Mouse (Mus musculus): ENCODE measurements around the gene 2900092C05Rik. TPM values are rescaled to one million over a fixed set of nuclear protein-coding genes. Genes with fewer than 3 reads are reported as not detected.

Gene 2900092C05Rik
- not detected in 2 replicates for polyA plus RNA-seq (2012; rRNA removed)

DNA sequence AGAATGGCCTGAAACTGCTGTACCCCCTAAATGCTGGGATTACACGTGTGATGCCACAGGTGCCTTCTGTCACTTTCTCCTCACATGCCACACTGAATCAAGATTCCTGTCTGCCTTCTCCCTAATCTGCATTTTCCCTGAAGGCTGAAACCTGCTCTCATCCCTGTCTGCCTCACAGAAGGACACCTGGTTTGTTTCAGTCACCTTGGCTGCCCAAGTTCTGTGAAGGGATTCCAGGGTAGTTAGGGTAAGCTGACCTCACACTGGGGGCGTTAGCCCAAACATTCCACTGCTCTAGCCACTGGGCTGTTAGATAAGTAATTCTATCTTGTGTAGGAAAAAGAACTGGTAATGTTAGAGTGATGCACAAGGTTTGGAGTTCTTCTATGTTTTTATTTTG lies at the start of gene 2900092C05Rik:
Gene 2900092C05Rik (plus strand): TSS at position 301 of the 400 bp plus-strand sequence.

GRCm38 (mm10) chr7:12478158-12479008 lies 33.9 kb upstream of the 2900092C05Rik start, which contains the start of gene Zfp606:
TSS of gene Zfp606 (plus strand) at chr7:12478293.

Other genes with a start within 250 kb of the 2900092C05Rik start
- gene Vmn1r81, start 244.2 kb upstream of the 2900092C05Rik start, polyA plus RNA-seq (2012; rRNA removed): not detected in 2 replicates
- gene Vmn1r82, start 212.1 kb upstream of the 2900092C05Rik start, polyA plus RNA-seq (2012; rRNA removed): not detected in 2 replicates
- gene Vmn1r83, start 183.0 kb upstream of the 2900092C05Rik start, polyA plus RNA-seq (2012; rRNA removed): not detected in 2 replicates
- gene Vmn1r84, start 143.2 kb upstream of the 2900092C05Rik start, polyA plus RNA-seq (2012; rRNA removed): not detected in 2 replicates
- gene Zfp551, start 89.8 kb upstream of the 2900092C05Rik start, polyA plus RNA-seq (2012; rRNA removed): 0.35 and 0.38 TPM in 2 replicates
- 1.5 TPM in 2 replicates for gene Zfp606, start 34.2 kb upstream of the 2900092C05Rik start, polyA plus RNA-seq (2012; rRNA removed)
- gene Vmn2r53, start 96.3 kb downstream of the 2900092C05Rik start, polyA plus RNA-seq (2012; rRNA removed): not detected in 2 replicates
- gene Vmn2r54, start 127.8 kb downstream of the 2900092C05Rik start, polyA plus RNA-seq (2012; rRNA removed): not detected in 2 replicates
- gene Vmn2r55, start 172.5 kb downstream of the 2900092C05Rik start, polyA plus RNA-seq (2012; rRNA removed): not detected in 2 replicates
- not detected in 2 replicates for gene Vmn2r56, start 222.5 kb downstream of the 2900092C05Rik start, polyA plus RNA-seq (2012; rRNA removed)

Data from liver, embryonic 14 days (tissue).